Mouse (Mus musculus) retina, embryonic 14.5 days (tissue): ENCODE data around the gene Ms4a10.
A peak's percentile ranks its signal among the peaks of the same experiment; 100 is the strongest.

Experiments used
- DNase-seq: peaks from one replicate; pipeline ENCODE4 v3.0.0-alpha.2; 2015; ENCODE audit warnings: low spot score

Gene Ms4a10

GRCm38 (mm10) chr19:10974238-10974865 is at the start of gene Ms4a10:
TSS of gene Ms4a10 (minus strand) at chr19:10974670.
- no peak for DNase-seq

- DNase-seq, result no peak
Measured at GRCm38 (mm10) chr19:11022382-11022781, 47.9 kb upstream of the Ms4a10 start.

GRCm38 (mm10) chr19:11017891-11018290 is 43.4 kb upstream of the Ms4a10 start, which contains the start of gene Ms4a18:
TSS of gene Ms4a18 (minus strand) at chr19:11018031.
- no peak for DNase-seq

GRCm38 (mm10) chr19:11017251-11017650 is 42.8 kb upstream of the Ms4a10 start:
- no peak for DNase-seq

- DNase-seq, result no peak
Measured at GRCm38 (mm10) chr19:11015998-11016397, 41.5 kb upstream of the Ms4a10 start.

GRCm38 (mm10) chr19:11015468-11015867 is 41.0 kb upstream of the Ms4a10 start:
- DNase-seq, result no peak

- DNase-seq, result no peak
Measured at GRCm38 (mm10) chr19:10993150-10993549, 18.7 kb upstream of the Ms4a10 start, which contains the start of gene Ms4a15. TSS of gene Ms4a15 (minus strand) at chr19:10993250.

- no peak for DNase-seq
Measured at GRCm38 (mm10) chr19:10991911-10992310, 17.4 kb upstream of the Ms4a10 start.

GRCm38 (mm10) chr19:10990751-10991150 is 16.3 kb upstream of the Ms4a10 start:
- DNase-seq, result no peak

- DNase-seq, result no peak
Measured at GRCm38 (mm10) chr19:10988563-10988962, 14.1 kb upstream of the Ms4a10 start.

GRCm38 (mm10) chr19:10985889-10986288 is 11.4 kb upstream of the Ms4a10 start:
- no peak for DNase-seq

- DNase-seq, result no peak
Measured at GRCm38 (mm10) chr19:10984551-10984950, 10.1 kb upstream of the Ms4a10 start.

GRCm38 (mm10) chr19:10983146-10983545 is 8.7 kb upstream of the Ms4a10 start:
- DNase-seq, result peak; percentile 65

- no peak for DNase-seq
Measured at GRCm38 (mm10) chr19:10980210-10980609, 5.7 kb upstream of the Ms4a10 start.

GRCm38 (mm10) chr19:10979184-10980168 is 5.0 kb upstream of the Ms4a10 start:
- peak; percentile 81 for DNase-seq

- DNase-seq, result peak; percentile 47
Measured at GRCm38 (mm10) chr19:10976318-10976717, 1.8 kb upstream of the Ms4a10 start.

GRCm38 (mm10) chr19:10975187-10975586 is 717 bp upstream of the Ms4a10 start:
- DNase-seq, result no peak

- no peak for DNase-seq
Measured at GRCm38 (mm10) chr19:10973187-10973586, 1.3 kb downstream of the Ms4a10 start.

- DNase-seq, result no peak
Measured at GRCm38 (mm10) chr19:10972660-10973059, 1.8 kb downstream of the Ms4a10 start.

GRCm38 (mm10) chr19:10970457-10970856 is 4.0 kb downstream of the Ms4a10 start:
- DNase-seq, result no peak

GRCm38 (mm10) chr19:10968578-10968977 is 5.9 kb downstream of the Ms4a10 start:
- DNase-seq, result no peak

GRCm38 (mm10) chr19:10965721-10966120 is 8.7 kb downstream of the Ms4a10 start:
- DNase-seq, result no peak

GRCm38 (mm10) chr19:10959978-10960346 is 14.5 kb downstream of the Ms4a10 start:
- DNase-seq, result no peak
